Mouse (Mus musculus) limb, embryonic 12.5 days (tissue): ENCODE results near the gene Errfi1. TPM values are rescaled to one million over a fixed set of nuclear protein-coding genes. Genes with fewer than 3 reads are reported as not detected.
"Not testable (repeated sequence)": the region's sequence is repeated elsewhere in the genome, so short reads cannot be mapped to it uniquely, and the experiment has no call there.

ENCODE experiments used
- ATAC-seq: fragments of 200-750 bp; cut with Nextera tagmentation; 2 replicates; pipeline ENCODE4 v1.8.0; 2017; ENCODE audit warnings: low read depth, moderate TSS enrichment; ENCODE audit not compliant: insufficient number of reproducible peaks, insufficient read depth, low FRiP score, low TSS enrichment
- H3K27ac ChIP-seq: fragments of 300-500 bp; sonication (generic); 2 replicates; pipeline ENCODE4 v1.5.1; 2016; ENCODE audit warnings: mild to moderate bottlenecking, moderate library complexity
- H3K27me3 ChIP-seq: fragments of 300-500 bp; sonication (generic); 2 replicates; pipeline ENCODE4 v1.6.1; 2016; ENCODE audit warnings: mild to moderate bottlenecking, moderate library complexity
- H3K36me3 ChIP-seq: fragments of 300-500 bp; sonication (generic); 2 replicates; pipeline ENCODE4 v1.6.1; 2016; ENCODE audit warnings: mild to moderate bottlenecking, moderate library complexity
- H3K4me1 ChIP-seq: fragments of 300-500 bp; sonication (generic); replicated peaks from 2 replicates; pipeline ENCODE4 v1.6.1; 2016
- H3K4me2 ChIP-seq: fragments of 300-500 bp; sonication (generic); 2 replicates; pipeline ENCODE4 v1.6.1; 2016; ENCODE audit warnings: mild to moderate bottlenecking, moderate library complexity
- H3K4me3 ChIP-seq: fragments of 300-500 bp; sonication (generic); replicated peaks from 2 replicates; pipeline ENCODE4 v1.5.1; 2016; ENCODE audit warnings: mild to moderate bottlenecking
- H3K9ac ChIP-seq: fragments of 300-500 bp; sonication (generic); replicated peaks from 2 replicates; pipeline ENCODE4 v1.6.1; 2016; ENCODE audit warnings: mild to moderate bottlenecking, moderate library complexity
- H3K9me3 ChIP-seq: fragments of 300-500 bp; sonication (generic); 2 replicates; pipeline ENCODE4 v1.6.1; 2016; ENCODE audit warnings: mild to moderate bottlenecking, moderate library complexity
- WGBS: fragments of 180-500 bp; shearing (Covaris S2); methylation state at CpG from one replicate; pipeline ENCODE4 v1.1.7; 2016; 5-methylcytosine and 5-hydroxymethylcytosine counted together
- polyA plus RNA-seq: library from polyadenylated mRNA; unstranded; fragments of >200 nt; fragmentation: Nextera tagmentation; extraction: Ambion mirVana; gene quantifications from 2 replicates; pipeline ENCODE4 v1.2.1, GENCODE M21; 2016

Gene Errfi1
- polyA plus RNA-seq, 1 experiment from 2014 or later, result 25.7 TPM

GRCm38 (mm10) chr4:150868161-150868560 lies 14.4 kb downstream of the Errfi1 start:
- Histone ChIP-seq H3K27me3 (no peaks in the 10 kb centered on the region), H3K9ac (no peak overlapping the region), H3K27ac (no peak overlapping the region), H3K9me3 (no peaks in the 10 kb centered on the region), H3K4me2 (no peak overlapping the region), H3K4me1 (peaks cover 36% of the 10 kb centered on the region), H3K4me3 (no peak overlapping the region), H3K36me3 (peaks cover 36% of the 10 kb centered on the region)
- 90% methylated on average over 6 of the region's 6 CpGs for WGBS
- ATAC-seq, result no peak

DNA sequence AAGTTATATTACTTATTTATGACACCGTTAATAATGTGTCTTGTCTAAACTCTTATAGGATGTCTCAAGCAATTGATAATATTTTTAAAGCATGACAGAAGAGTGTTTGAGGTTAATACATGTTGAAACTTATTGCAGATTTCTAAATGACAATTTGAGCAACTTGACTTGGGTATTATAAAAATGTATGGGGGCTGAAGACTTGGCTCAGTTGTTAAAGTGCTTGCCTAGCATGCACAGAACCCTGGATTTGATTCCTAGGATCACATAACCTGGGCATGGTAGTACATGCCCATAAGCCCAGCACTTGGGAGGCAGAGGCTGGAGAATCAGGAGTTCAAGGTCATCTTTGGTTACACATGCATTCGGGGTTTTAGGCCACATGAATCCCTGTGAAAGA lies 15.1 kb downstream of the Errfi1 start:
- Histone ChIP-seq H3K27me3 (no peaks in the 10 kb centered on the region), H3K9ac (no peak overlapping the region), H3K9me3 (no peaks in the 10 kb centered on the region), H3K4me1 (peaks cover 35% of the 10 kb centered on the region), H3K4me3 (no peak overlapping the region), H3K27ac (no peak overlapping the region), H3K4me2 (no peak overlapping the region), H3K36me3 (peaks cover 36% of the 10 kb centered on the region)
- WGBS, result 82% methylated on average over 2 of the region's 2 CpGs
- no peak for ATAC-seq

DNA sequence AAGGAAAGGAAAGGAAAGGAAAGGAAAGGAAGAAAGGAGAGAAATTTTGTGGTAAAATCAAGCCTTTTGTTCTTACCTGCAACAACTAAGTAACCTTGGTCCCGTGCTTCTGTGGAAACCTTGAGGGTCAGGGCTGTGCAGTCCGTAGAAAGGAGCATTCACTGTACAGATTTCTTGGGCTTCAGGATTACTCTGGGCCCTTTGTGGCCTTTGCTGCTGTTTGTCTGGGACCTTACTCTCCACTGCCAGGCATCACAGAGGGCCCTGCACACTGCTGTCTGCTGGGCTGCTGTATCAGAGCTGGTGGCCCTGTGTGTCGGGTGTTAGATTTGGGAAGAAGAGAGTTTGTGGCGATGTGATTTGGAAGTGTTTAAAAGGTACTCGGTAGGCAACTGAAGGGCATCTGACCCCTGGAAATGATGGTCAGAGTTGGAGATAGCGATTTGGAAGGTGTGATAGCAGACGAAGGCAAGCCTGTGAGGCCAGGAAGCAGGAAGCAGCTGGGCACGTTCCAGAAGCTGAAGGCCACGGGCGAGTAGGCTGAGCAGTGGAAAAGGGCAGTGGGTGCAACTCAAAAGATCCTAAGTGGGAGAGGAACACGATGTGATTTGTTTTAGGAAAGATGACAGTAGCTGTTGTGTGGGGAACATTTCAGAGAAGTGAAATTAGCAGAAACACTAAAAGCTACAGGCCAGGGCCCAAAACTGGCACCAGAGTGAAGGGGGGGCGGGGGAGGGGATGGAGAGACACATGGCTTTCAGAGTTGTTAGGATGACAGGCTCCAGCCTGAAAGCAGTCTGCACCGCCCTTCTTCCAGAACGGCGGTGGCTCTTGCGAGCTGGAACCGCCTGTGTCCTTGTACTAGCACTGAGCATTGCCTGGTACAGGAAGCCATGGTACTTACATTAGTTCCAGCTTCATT lies 15.8 kb downstream of the Errfi1 start:
- 0 out of 2 replicates have a peak overlapping the region, but pooled peaks have one; percentile 20 for H3K27ac ChIP-seq
- WGBS, result 67% methylated on average over 17 of the region's 17 CpGs
- no peak overlapping the region for H3K4me2 ChIP-seq
- no peak for ATAC-seq
- H3K27me3 ChIP-seq, result no peaks in the 10 kb centered on the region
- no peaks in the 10 kb centered on the region for H3K9me3 ChIP-seq
- H3K4me1 ChIP-seq, result peaks cover 35% of the 10 kb centered on the region
- no peak overlapping the region for H3K9ac ChIP-seq
- peaks cover 36% of the 10 kb centered on the region for H3K36me3 ChIP-seq
- no peak overlapping the region for H3K4me3 ChIP-seq

- no peak for ATAC-seq
- H3K36me3 ChIP-seq, result peaks cover 26% of the 10 kb centered on the region
- H3K4me3 ChIP-seq, result no peak overlapping the region
- H3K27me3 ChIP-seq, result no peaks in the 10 kb centered on the region
- H3K4me1 ChIP-seq, result peaks cover 35% of the 10 kb centered on the region
- no peaks in the 10 kb centered on the region for H3K9me3 ChIP-seq
- H3K9ac ChIP-seq, result no peak overlapping the region
- peak overlapping the region; percentile 83 for H3K27ac ChIP-seq
- WGBS, result 79% methylated on average over 13 of the region's 13 CpGs
- H3K4me2 ChIP-seq, result 0 out of 2 replicates have a peak overlapping the region, but pooled peaks have one; percentile 2
Observed at GRCm38 (mm10) chr4:150870963-150871391, 17.3 kb downstream of the Errfi1 start.

GRCm38 (mm10) chr4:150871392-150872138 lies 17.8 kb downstream of the Errfi1 start:
- H3K9me3 ChIP-seq, result no peaks in the 10 kb centered on the region
- H3K4me1 ChIP-seq, result peaks cover 35% of the 10 kb centered on the region
- peak overlapping the region; percentile 24; the same call in 1 of the 2 replicates for H3K4me2 ChIP-seq
- 29% methylated on average over 10 of the region's 10 CpGs for WGBS
- peak overlapping the region; percentile 19; the same call in 1 of the 2 replicates for H3K9ac ChIP-seq
- ATAC-seq, result peak; percentile 87
- H3K27me3 ChIP-seq, result no peaks in the 10 kb centered on the region
- H3K36me3 ChIP-seq, result peaks cover 20% of the 10 kb centered on the region
- H3K27ac ChIP-seq, result peak overlapping the region; percentile 83
- no peak overlapping the region for H3K4me3 ChIP-seq

GRCm38 (mm10) chr4:150872139-150872651 lies 18.5 kb downstream of the Errfi1 start:
- peak overlapping the region; percentile 19; the same call in 1 of the 2 replicates for H3K9ac ChIP-seq
- no peak overlapping the region for H3K4me3 ChIP-seq
- no peaks in the 10 kb centered on the region for H3K9me3 ChIP-seq
- peak; percentile 13; the same call in 1 of the 2 replicates for ATAC-seq
- peak overlapping the region; percentile 83 for H3K27ac ChIP-seq
- H3K4me1 ChIP-seq, result peaks cover 35% of the 10 kb centered on the region
- no peaks in the 10 kb centered on the region for H3K27me3 ChIP-seq
- 27% methylated on average over 9 of the region's 9 CpGs for WGBS
- peak overlapping the region; percentile 24 for H3K4me2 ChIP-seq
- H3K36me3 ChIP-seq, result peaks cover 14% of the 10 kb centered on the region

DNA sequence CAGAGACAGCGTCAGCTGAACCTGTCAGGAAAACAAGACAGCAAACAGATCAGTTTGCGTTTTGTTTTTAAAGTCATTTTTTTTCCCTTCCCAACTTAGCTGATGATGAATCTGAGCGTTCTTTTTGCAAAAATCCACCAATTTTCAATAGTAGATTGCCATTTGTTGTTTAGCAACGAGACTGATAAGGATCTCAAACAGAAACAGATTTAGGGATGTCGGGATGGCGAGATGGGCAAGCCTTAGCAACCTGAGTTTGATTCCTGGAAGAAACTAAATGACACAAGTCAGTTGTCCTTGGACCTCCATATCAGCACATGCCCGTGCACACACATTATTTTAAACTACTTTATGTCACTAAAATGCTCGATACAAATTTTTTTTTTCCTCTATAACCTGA lies 19.0 kb downstream of the Errfi1 start:
- peak overlapping the region; percentile 24; the same call in 1 of the 2 replicates for H3K4me2 ChIP-seq

GRCm38 (mm10) chr4:150874416-150874815 lies 20.7 kb downstream of the Errfi1 start:
- Histone ChIP-seq H3K4me1 (peaks cover 32% of the 10 kb centered on the region), H3K9me3 (peaks cover 15% of the 10 kb centered on the region)
- H3K4me3 ChIP-seq, H3K27me3 ChIP-seq, H3K4me2 ChIP-seq, ATAC-seq, H3K9ac ChIP-seq, H3K27ac ChIP-seq, H3K36me3 ChIP-seq: not testable (repeated sequence)
- WGBS, result 68% methylated on average over 4 of the region's 4 CpGs

More for the DNA sequence above, 19.0 kb downstream of the Errfi1 start:
- H3K36me3 ChIP-seq, result peaks cover 9% of the 10 kb centered on the region
- no peak for ATAC-seq
- no peaks in the 10 kb centered on the region for H3K9me3 ChIP-seq
- WGBS, result 68% methylated on average over 8 of the region's 8 CpGs
- no peak overlapping the region for H3K4me3 ChIP-seq
- no peaks in the 10 kb centered on the region for H3K27me3 ChIP-seq
- peaks cover 35% of the 10 kb centered on the region for H3K4me1 ChIP-seq
- H3K27ac ChIP-seq, result peak overlapping the region; percentile 83
- no peak overlapping the region for H3K9ac ChIP-seq

GRCm38 (mm10) chr4:150875393-150875792 lies 21.7 kb downstream of the Errfi1 start:
- H3K9ac ChIP-seq, result no peak overlapping the region
- no peak overlapping the region for H3K27ac ChIP-seq
- H3K4me2 ChIP-seq, result no peak overlapping the region
- H3K4me3 ChIP-seq, result no peak overlapping the region
- H3K4me1 ChIP-seq, result peaks cover 24% of the 10 kb centered on the region
- H3K9me3 ChIP-seq, result peaks cover 25% of the 10 kb centered on the region
- no peaks in the 10 kb centered on the region for H3K27me3 ChIP-seq
- no peak for ATAC-seq
- H3K36me3 ChIP-seq, result peaks cover 5% of the 10 kb centered on the region; the same call in 1 of the 2 replicates
- 83% methylated on average over 10 of the region's 10 CpGs for WGBS

DNA sequence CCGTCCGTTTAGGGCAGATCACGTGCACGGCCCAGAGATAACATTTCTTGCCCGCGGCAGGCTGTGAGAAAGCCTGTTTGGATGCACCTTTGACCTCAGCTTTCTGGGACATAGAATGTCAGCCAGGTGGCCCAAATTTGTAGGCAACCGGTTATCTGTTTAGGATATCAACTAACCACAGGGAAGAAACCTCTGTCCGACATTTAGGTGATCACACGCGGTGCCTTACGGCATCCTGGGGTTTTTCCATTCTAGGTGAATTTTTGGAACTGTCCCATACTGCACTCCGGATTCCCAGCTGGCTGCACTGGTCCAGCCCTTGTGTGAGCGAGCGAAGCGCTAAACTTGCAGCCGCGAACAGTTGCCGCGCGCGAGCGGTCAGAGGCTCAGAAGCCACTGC lies 25.9 kb downstream of the Errfi1 start:
- no peak for ATAC-seq
- Histone ChIP-seq H3K4me3 (no peak overlapping the region), H3K27ac (no peak overlapping the region), H3K9me3 (peaks cover 33% of the 10 kb centered on the region), H3K36me3 (peaks cover 5% of the 10 kb centered on the region; the same call in 1 of the 2 replicates), H3K9ac (no peak overlapping the region), H3K4me1 (no peaks in the 10 kb centered on the region), H3K27me3 (no peaks in the 10 kb centered on the region), H3K4me2 (no peak overlapping the region)
- 97% methylated on average over 22 of the region's 22 CpGs for WGBS

- Histone ChIP-seq H3K9ac (no peak overlapping the region), H3K27me3 (no peaks in the 10 kb centered on the region), H3K36me3 (peaks cover 5% of the 10 kb centered on the region; the same call in 1 of the 2 replicates), H3K4me3 (no peak overlapping the region), H3K27ac (no peak overlapping the region), H3K4me1 (no peaks in the 10 kb centered on the region), H3K4me2 (no peak overlapping the region), H3K9me3 (peaks cover 33% of the 10 kb centered on the region)
- ATAC-seq, result no peak
- WGBS, result 78% methylated on average over 5 of the region's 5 CpGs
Observed at GRCm38 (mm10) chr4:150880364-150880763, 26.6 kb downstream of the Errfi1 start.
